Mouse (Mus musculus) C3H10T1/2 (cell line): ENCODE results near the gene Bloc1s1. TPM values are rescaled to one million over a fixed set of nuclear protein-coding genes. Genes with fewer than 3 reads are reported as not detected.

Source experiments
- polyA plus RNA-seq, 2 experiments: library from polyadenylated mRNA; unstranded; fragments of >200 nt; fragmentation: generic; extraction: Trizol; gene quantifications; one replicate each; pipeline ENCODE4 v1.2.1; 2012; ENCODE audit warnings: missing spikeins in 2 of 2

Bloc1s1 gene
- polyA plus RNA-seq: 100 to 1,000 TPM; 303 to 605 TPM

GRCm38 (mm10) chr10:128923935-128924334 is at the start of gene Bloc1s1:
Bloc1s1 (minus strand) TSS chr10:128924035.

GRCm38 (mm10) chr10:128960590-128961584 is 37.1 kb upstream of the Bloc1s1 start, which contains the start of gene Mettl7b:
Mettl7b (minus strand) TSS chr10:128960988.

GRCm38 (mm10) chr10:128933574-128933973 is 9.7 kb upstream of the Bloc1s1 start, which contains the start of gene Itga7:
Itga7 (plus strand) TSS chr10:128933818.

GRCm38 (mm10) chr10:128922822-128923012 is 1.1 kb downstream of the Bloc1s1 start, which contains the start of gene Rdh5:
Rdh5 (minus strand) TSS chr10:128922888.

GRCm38 (mm10) chr10:128900698-128901097 is 23.1 kb downstream of the Bloc1s1 start, which contains the start of gene Cd63:
Cd63 (plus strand) TSS chr10:128900989.

GRCm38 (mm10) chr10:128891296-128892094 is 32.3 kb downstream of the Bloc1s1 start, which contains the start of gene Gdf11:
Gdf11 (minus strand) TSS chr10:128891718.

Other genes starting within 250 kb of the Bloc1s1 start
- 10 to 100 TPM in 1 of 2 experiments, 1 to 10 TPM in 1; 6.0 to 11.3 TPM for gene Suox, start 250.0 kb downstream of the Bloc1s1 start, polyA plus RNA-seq
- gene Rab5b, start 227.8 kb downstream of the Bloc1s1 start, polyA plus RNA-seq: 10 to 100 TPM; 12.3 to 76.2 TPM
- gene Pmel, start 219.8 kb downstream of the Bloc1s1 start, polyA plus RNA-seq: under 1 TPM; 0.05 to 0.66 TPM
- gene Cdk2, start 219.0 kb downstream of the Bloc1s1 start, polyA plus RNA-seq: 10 to 100 TPM in 1 of 2 experiments, 1 to 10 TPM in 1; 6.3 to 18.0 TPM
- gene Dgka, start 179.2 kb downstream of the Bloc1s1 start, polyA plus RNA-seq: 1 to 10 TPM in 1 of 2 experiments, under 1 TPM in 1; 0.73 to 8.6 TPM
- gene Pym1, start 176.1 kb downstream of the Bloc1s1 start, polyA plus RNA-seq: 10 to 100 TPM; 34.2 to 39.0 TPM
- gene Mmp19, start 133.1 kb downstream of the Bloc1s1 start, polyA plus RNA-seq: 10 to 100 TPM in 1 of 2 experiments, under 1 TPM in 1; 0.77 to 12.4 TPM
- 10 to 100 TPM; 10.1 to 48.8 TPM for gene Dnajc14, start 120.0 kb downstream of the Bloc1s1 start, polyA plus RNA-seq
- 10 to 100 TPM; 14.8 to 25.5 TPM for gene Tmem198b, start 119.7 kb downstream of the Bloc1s1 start, polyA plus RNA-seq
- gene Sarnp, start 106.7 kb downstream of the Bloc1s1 start, polyA plus RNA-seq: 10 to 100 TPM in 1 of 2 experiments, 1 to 10 TPM in 1; 4.9 to 44.4 TPM
- 10 to 100 TPM; 27.5 to 30.0 TPM for gene Ormdl2, start 102.4 kb downstream of the Bloc1s1 start, polyA plus RNA-seq
- 10 to 100 TPM in 1 of 2 experiments, 1 to 10 TPM in 1; 4.7 to 18.4 TPM for gene Gdf11, start 32.3 kb downstream of the Bloc1s1 start, polyA plus RNA-seq
- 1,000 to 10,000 TPM; 1,350 to 2,032 TPM for gene Cd63, start 23.0 kb downstream of the Bloc1s1 start, polyA plus RNA-seq
- gene Rdh5, start 1.1 kb downstream of the Bloc1s1 start, polyA plus RNA-seq: 10 to 100 TPM in 1 of 2 experiments, 1 to 10 TPM in 1; 6.5 to 25.9 TPM
- 1 to 10 TPM; 1.4 to 1.7 TPM for gene Itga7, start 9.8 kb upstream of the Bloc1s1 start, polyA plus RNA-seq
- gene Mettl7b, start 37.0 kb upstream of the Bloc1s1 start, polyA plus RNA-seq: under 1 TPM in 1 of 2 experiments, not detected in 1; 0.59 TPM
- not detected for gene Olfr9, start 65.4 kb upstream of the Bloc1s1 start, polyA plus RNA-seq
- gene Olfr763, start 86.8 kb upstream of the Bloc1s1 start, polyA plus RNA-seq: not detected
- not detected for gene Olfr764-ps1, start 115.9 kb upstream of the Bloc1s1 start, polyA plus RNA-seq
- gene Olfr765, start 126.0 kb upstream of the Bloc1s1 start, polyA plus RNA-seq: not detected
- not detected for gene Olfr766-ps1, start 144.9 kb upstream of the Bloc1s1 start, polyA plus RNA-seq
- not detected for gene Olfr767, start 158.9 kb upstream of the Bloc1s1 start, polyA plus RNA-seq
- gene Olfr768, start 175.3 kb upstream of the Bloc1s1 start, polyA plus RNA-seq: not detected
- not detected for gene Olfr769, start 193.8 kb upstream of the Bloc1s1 start, polyA plus RNA-seq
- gene Olfr770, start 215.0 kb upstream of the Bloc1s1 start, polyA plus RNA-seq: not detected
- gene Olfr771, start 240.7 kb upstream of the Bloc1s1 start, polyA plus RNA-seq: not detected